Mouse (Mus musculus) small intestine, adult 2 months (tissue): ENCODE data around the gene Sbf2. TPM values are rescaled to one million over a fixed set of nuclear protein-coding genes. Genes with fewer than 3 reads are reported as not detected.

Experiments used
- H3K27ac ChIP-seq: fragments of 200-500 bp; 2 replicates; pipeline ENCODE4 v1.5.1; 2012; ENCODE audit warnings: low read depth, low read length, control low read depth, inconsistent platforms; ENCODE audit not compliant: insufficient read depth
- H3K27me3 ChIP-seq: fragments of 200-500 bp; 2 replicates; pipeline ENCODE4 v1.6.1; 2012; ENCODE audit warnings: mild to moderate bottlenecking, moderate library complexity, low read length, inconsistent platforms; ENCODE audit not compliant: control insufficient read depth, insufficient read depth
- H3K36me3 ChIP-seq: fragments of 200-500 bp; 2 replicates; pipeline ENCODE4 v1.6.1; 2012; ENCODE audit warnings: mild to moderate bottlenecking, low read length, control low read depth, inconsistent platforms; ENCODE audit not compliant: control insufficient read depth, insufficient read depth
- H3K4me1 ChIP-seq: fragments of 200-500 bp; 2 replicates; pipeline ENCODE4 v1.6.1; 2012; ENCODE audit warnings: low read length, inconsistent platforms, mixed read lengths; ENCODE audit not compliant: control insufficient read depth, insufficient read depth, insufficient read length
- H3K4me3 ChIP-seq: fragments of 200-500 bp; 2 replicates; pipeline ENCODE4 v1.5.1; 2012; ENCODE audit warnings: low read depth, mild to moderate bottlenecking, control low read depth, inconsistent platforms, low read length, moderate library complexity
- CTCF ChIP-seq: fragments of 200-500 bp; IDR thresholded peaks from 2 replicates; pipeline ENCODE4 v1.5.1; 2012; ENCODE audit warnings: low read depth, mild to moderate bottlenecking, control low read depth, inconsistent platforms, low read length, moderate library complexity, mixed read lengths; ENCODE audit not compliant: insufficient replicate concordance, insufficient read length; ENCODE audit errors: extremely low read depth
- POLR2A ChIP-seq: fragments of 200-500 bp; IDR thresholded peaks from 2 replicates; pipeline ENCODE4 v1.6.1; 2012; ENCODE audit warnings: low read depth, mild to moderate bottlenecking, control low read depth, inconsistent platforms, low read length, moderate library complexity
- WGBS: fragments of 180-500 bp; shearing (Covaris S2); methylation state at CpG from one replicate; pipeline ENCODE4 v1.1.7; 2018; 5-methylcytosine and 5-hydroxymethylcytosine counted together
- polyA plus RNA-seq: library from polyadenylated mRNA; depleted of rRNA; stranded (reverse); fragments of >200 nt; gene quantifications from 2 replicates; pipeline ENCODE4 v1.2.3, GENCODE M21; 2012

Gene Sbf2
- polyA plus RNA-seq, 1 experiment = 13.7 TPM

DNA sequence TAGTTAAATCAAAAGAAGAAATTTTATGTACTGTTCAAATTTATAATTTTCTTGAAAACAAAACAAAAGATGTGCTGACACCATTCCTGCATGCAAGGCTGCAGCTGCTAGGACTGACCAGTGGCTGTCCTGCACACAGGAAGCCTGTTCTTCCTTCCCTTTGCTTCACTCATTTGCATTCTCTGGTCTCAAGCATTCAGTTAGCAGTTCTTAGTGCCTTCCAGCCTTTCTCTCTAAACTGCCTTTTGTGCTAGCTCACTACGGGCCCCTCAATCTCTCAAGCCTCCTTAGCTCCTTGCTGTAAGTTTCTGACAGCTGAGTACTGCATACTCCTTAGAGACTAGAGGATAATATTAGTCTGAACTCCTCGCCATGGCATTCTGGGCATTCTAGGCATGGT lies 227.2 kb downstream of the Sbf2 start:
- Histone ChIP-seq H3K4me1 (no peaks in the 10 kb centered on the region), H3K4me3 (no peak overlapping the region), H3K27me3 (no peaks in the 10 kb centered on the region), H3K36me3 (no peaks in the 10 kb centered on the region), H3K27ac (no peak overlapping the region)
- no peak for TF ChIP-seq CTCF
- WGBS = 82% methylated on average over 2 of the region's 2 CpGs

DNA sequence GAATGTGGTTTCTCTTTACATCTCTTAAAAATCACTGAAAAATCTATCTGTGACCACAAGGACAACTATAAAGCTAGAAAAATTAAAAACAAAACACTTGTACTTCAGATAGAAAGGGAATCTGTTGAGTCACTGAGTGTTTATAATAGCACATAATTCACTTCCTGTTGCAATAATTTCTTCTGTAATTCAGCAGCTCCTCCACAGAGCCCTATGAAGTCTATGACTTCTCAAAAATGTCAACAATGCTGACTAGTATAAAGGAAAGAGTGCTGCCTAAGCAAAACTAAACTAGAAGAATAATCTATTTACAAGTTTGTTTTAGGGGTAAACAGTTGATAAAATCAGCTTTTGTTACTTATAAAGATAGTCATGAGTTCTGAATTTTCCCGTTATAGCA lies 229.2 kb downstream of the Sbf2 start:
- no peak overlapping the region for H3K4me3 ChIP-seq
- no peaks in the 10 kb centered on the region for H3K4me1 ChIP-seq
- WGBS = 83% methylated on average over 1 of the region's 1 CpGs
- no peaks in the 10 kb centered on the region for H3K27me3 ChIP-seq
- no peak for TF ChIP-seq POLR2A
- no peak for TF ChIP-seq CTCF
- H3K27ac ChIP-seq = no peak overlapping the region
- no peaks in the 10 kb centered on the region for H3K36me3 ChIP-seq

DNA sequence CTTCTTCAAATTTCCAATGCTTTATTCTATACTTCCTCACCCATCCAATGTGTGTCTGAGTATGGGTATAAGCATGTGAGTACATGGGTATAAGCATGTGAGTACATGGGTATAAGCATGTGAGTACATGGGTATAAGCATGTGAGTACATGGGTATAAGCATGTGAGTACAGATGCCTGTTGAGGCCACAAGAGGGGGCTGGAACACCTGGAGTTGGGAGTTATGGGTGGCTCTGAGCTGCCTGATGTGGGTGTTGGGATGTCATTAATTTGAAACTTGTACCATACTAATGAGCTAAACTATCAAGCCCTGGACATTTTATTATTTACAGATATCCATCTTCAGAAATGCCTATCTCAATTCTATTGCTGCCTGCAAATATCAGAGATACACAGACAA lies 230.4 kb downstream of the Sbf2 start:
- Histone ChIP-seq H3K4me3 (no peak overlapping the region), H3K36me3 (no peaks in the 10 kb centered on the region), H3K27ac (no peak overlapping the region), H3K4me1 (no peaks in the 10 kb centered on the region), H3K27me3 (no peaks in the 10 kb centered on the region)
- TF ChIP-seq POLR2A = no peak
- TF ChIP-seq CTCF = no peak

DNA sequence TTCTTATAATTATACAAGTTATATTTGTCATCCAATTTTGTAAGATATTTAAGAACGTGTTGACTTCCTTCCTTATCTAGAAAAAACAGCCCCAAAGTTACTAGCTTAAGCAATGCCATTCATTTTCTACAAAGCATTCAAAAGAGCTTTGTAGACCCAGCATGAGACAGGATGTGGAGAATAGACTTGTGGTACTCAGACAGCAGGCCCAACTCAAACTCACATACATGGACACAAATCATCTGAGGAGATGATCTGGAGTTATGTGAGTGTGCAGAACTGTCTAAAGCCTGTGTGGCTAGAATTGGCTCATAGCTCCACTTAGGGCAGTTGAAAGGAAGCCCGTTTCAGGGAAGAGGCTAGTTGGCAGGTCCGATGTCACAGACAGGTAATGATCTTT lies 233.1 kb downstream of the Sbf2 start:
- Histone ChIP-seq H3K4me1 (peaks cover 2% of the 10 kb centered on the region; the same call in 1 of the 2 replicates), H3K27ac (no peak overlapping the region), H3K27me3 (no peaks in the 10 kb centered on the region), H3K4me3 (no peak overlapping the region), H3K36me3 (no peaks in the 10 kb centered on the region)
- TF ChIP-seq CTCF (no peak), POLR2A (no peak)
- whole genome bisulfite sequencing = 76% methylated on average over 3 of the region's 3 CpGs

DNA sequence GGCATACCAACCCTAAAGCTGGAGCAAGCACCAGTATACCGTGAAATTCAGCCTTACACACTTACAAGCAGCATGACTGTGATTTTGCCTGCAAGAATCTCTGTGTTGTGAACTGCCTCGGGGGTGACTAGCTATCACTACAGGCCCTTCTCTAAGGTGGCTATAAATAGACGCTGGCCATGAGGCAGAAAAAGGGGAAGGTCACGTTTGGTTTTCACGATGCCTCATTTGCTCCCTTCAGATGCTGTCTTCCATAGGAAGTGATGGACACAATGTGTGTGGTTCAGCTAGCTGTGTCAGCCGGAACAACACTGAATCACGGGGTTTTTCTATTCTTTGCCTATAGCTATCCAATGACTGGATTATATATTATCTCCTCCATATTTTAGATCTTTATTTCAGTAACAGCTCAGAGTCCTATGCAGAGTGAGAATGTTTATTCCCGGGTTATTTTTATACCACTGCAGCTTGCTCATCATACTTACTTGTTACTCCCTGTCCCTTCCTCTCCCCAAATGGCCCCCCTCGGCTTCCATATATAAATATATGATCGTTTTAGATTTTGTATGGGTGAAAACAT lies 235.3 kb downstream of the Sbf2 start:
- no peak overlapping the region for H3K4me3 ChIP-seq
- TF ChIP-seq POLR2A (no peak), CTCF (no peak)
- no peak overlapping the region for H3K27ac ChIP-seq
- H3K27me3 ChIP-seq = no peaks in the 10 kb centered on the region
- 82% methylated on average over 10 of the region's 10 CpGs for WGBS
- H3K4me1 ChIP-seq = peaks cover 2% of the 10 kb centered on the region; the same call in 1 of the 2 replicates
- H3K36me3 ChIP-seq = peaks cover 6% of the 10 kb centered on the region

DNA sequence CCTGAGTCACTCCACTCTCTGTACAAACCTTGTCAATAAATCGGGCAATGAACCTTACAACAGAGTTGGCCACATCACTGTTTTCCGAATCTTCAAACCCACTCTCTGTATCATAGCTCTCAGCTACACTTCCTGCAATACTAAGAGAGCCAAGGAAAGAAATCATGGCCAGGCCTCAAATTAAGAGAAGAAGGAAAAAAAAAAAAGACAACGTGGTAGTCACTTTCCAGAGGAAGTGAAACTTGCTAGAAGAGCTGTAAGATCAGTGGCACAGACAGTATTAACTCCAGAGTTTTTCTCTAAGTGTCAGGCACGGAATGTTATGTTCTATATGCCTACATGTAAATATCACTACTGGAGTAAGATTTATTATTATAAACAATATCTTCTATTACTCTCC lies 242.2 kb downstream of the Sbf2 start:
- H3K4me1 ChIP-seq = no peaks in the 10 kb centered on the region
- WGBS = 75% methylated on average over 4 of the region's 4 CpGs
- H3K27ac ChIP-seq = no peak overlapping the region
- H3K36me3 ChIP-seq = peaks cover 26% of the 10 kb centered on the region
- no peak for TF ChIP-seq POLR2A
- no peak for TF ChIP-seq CTCF
- no peaks in the 10 kb centered on the region for H3K27me3 ChIP-seq
- no peak overlapping the region for H3K4me3 ChIP-seq

DNA sequence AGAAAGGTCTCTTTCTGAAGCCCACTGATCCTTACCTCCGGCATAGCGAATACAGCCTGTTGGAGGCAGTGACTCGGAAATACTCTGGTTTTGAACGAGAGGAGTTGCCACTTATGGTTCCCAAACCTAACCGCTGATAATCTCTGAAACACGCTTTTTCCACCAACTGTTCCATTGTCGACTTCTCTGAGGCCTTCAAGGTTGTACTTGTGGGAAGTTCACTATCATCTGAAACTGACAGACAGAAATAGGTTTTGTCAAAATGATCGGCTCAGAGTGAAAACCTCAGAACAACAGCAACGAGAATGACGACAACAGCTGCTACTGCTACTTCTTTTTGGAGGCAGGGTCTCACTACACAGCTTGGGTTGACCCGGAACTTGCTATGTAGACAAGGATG lies 252.7 kb downstream of the Sbf2 start:
- Histone ChIP-seq H3K27ac (no peak overlapping the region), H3K36me3 (peaks cover 11% of the 10 kb centered on the region), H3K27me3 (no peaks in the 10 kb centered on the region), H3K4me1 (no peaks in the 10 kb centered on the region), H3K4me3 (no peak overlapping the region)
- TF ChIP-seq CTCF (no peak), POLR2A (no peak)
- WGBS = 94% methylated on average over 11 of the region's 11 CpGs
